Mouse (Mus musculus) CH12.LX (cell line): ENCODE results near the gene Hist2h2aa2.

Experiments
- BHLHE40 ChIP-seq: IDR thresholded peaks from 2 replicates; pipeline ENCODE4 v1.6.1; 2011; ENCODE audit warnings: mild to moderate bottlenecking, low read depth, low read length, improper control_type of control experiment
- EP300 ChIP-seq: IDR thresholded peaks from 2 replicates; pipeline ENCODE4 v1.6.1; 2011; ENCODE audit warnings: low read length, improper control_type of control experiment
- GABPA ChIP-seq: IDR thresholded peaks from 2 replicates; pipeline ENCODE4 v1.6.1; 2012; ENCODE audit warnings: low read depth, low read length, improper control_type of control experiment, inconsistent platforms; ENCODE audit not compliant: insufficient replicate concordance
- IRF4 ChIP-seq: IDR thresholded peaks from 2 replicates; pipeline ENCODE4 v1.6.1; 2014; ENCODE audit warnings: low read depth, mild to moderate bottlenecking, inconsistent platforms, low read length, improper control_type of control experiment
- JUND ChIP-seq: conservative IDR thresholded peaks from 2 replicates; pipeline ENCODE4 v1.6.1; 2011; ENCODE audit warnings: low read depth, low read length, improper control_type of control experiment
- MAFK ChIP-seq: IDR thresholded peaks from 2 replicates; pipeline ENCODE4 v1.6.1; 2011; ENCODE audit warnings: low read length, improper control_type of control experiment; ENCODE audit not compliant: insufficient replicate concordance
- MEF2A ChIP-seq: IDR thresholded peaks from 2 replicates; pipeline ENCODE4 v1.6.1; 2014; ENCODE audit warnings: low read depth, mild to moderate bottlenecking, inconsistent platforms, low read length, improper control_type of control experiment, borderline replicate concordance
- MYC ChIP-seq: IDR thresholded peaks from 2 replicates; pipeline ENCODE4 v1.6.1; 2011; ENCODE audit warnings: low read depth, mild to moderate bottlenecking, improper control_type of control experiment, low read length
- POLR2A ChIP-seq: IDR thresholded peaks from 2 replicates; pipeline ENCODE4 v1.6.1; 2011; ENCODE audit warnings: low read depth, mild to moderate bottlenecking, improper control_type of control experiment, low read length
- RAD21 ChIP-seq: IDR thresholded peaks from 2 replicates; pipeline ENCODE4 v1.6.1; 2011; ENCODE audit warnings: low read depth, mild to moderate bottlenecking, low read length, improper control_type of control experiment, moderate library complexity
- SMC3 ChIP-seq: IDR thresholded peaks from 2 replicates; pipeline ENCODE4 v1.6.1; 2011; ENCODE audit warnings: low read depth, low read length, improper control_type of control experiment
- USF2 ChIP-seq: conservative IDR thresholded peaks from 2 replicates; pipeline ENCODE4 v1.6.1; 2011; ENCODE audit warnings: low read depth, low read length, improper control_type of control experiment

GRCm38 (mm10) chr3:96240799-96241197 lies 722 bp upstream of the Hist2h2aa2 start:
- TF ChIP-seq MYC: no peak
- no peak for TF ChIP-seq RAD21
- no peak for TF ChIP-seq JUND
- no peak for TF ChIP-seq SMC3
- TF ChIP-seq POLR2A: no peak
- no peak for TF ChIP-seq MEF2A
- no peak for TF ChIP-seq EP300
- no peak for TF ChIP-seq GABPA
- TF ChIP-seq MAFK: no peak
- no peak for TF ChIP-seq BHLHE40
- no peak for TF ChIP-seq USF2
- TF ChIP-seq IRF4: no peak
